Mouse (Mus musculus): ENCODE measurements around the gene Cdkl3.

Cdkl3 gene

GRCm38 (mm10) chr11:52003772-52004528 lies at the start of gene Cdkl3:
TSS of gene Cdkl3 (plus strand) at chr11:52004221.
- DNase-seq (ENCODE audit: low spot score): peak; percentile 97

- DNase-seq (ENCODE audit: low spot score): no peak
Observed at GRCm38 (mm10) chr11:51956112-51956511, 47.9 kb upstream of the Cdkl3 start.

- no peak for DNase-seq (ENCODE audit: low spot score)
Observed at GRCm38 (mm10) chr11:51957760-51958159, 46.3 kb upstream of the Cdkl3 start.

- no peak for DNase-seq (ENCODE audit: low spot score)
Observed at GRCm38 (mm10) chr11:51959511-51959910, 44.5 kb upstream of the Cdkl3 start.

- DNase-seq (ENCODE audit: low spot score): no peak
Observed at GRCm38 (mm10) chr11:51960061-51960460, 44.0 kb upstream of the Cdkl3 start.

GRCm38 (mm10) chr11:51960967-51961471 lies 43.0 kb upstream of the Cdkl3 start:
- DNase-seq (ENCODE audit: low spot score): peak; percentile 80

- no peak for DNase-seq (ENCODE audit: low spot score)
Observed at GRCm38 (mm10) chr11:51961761-51962160, 42.3 kb upstream of the Cdkl3 start.

- no peak for DNase-seq (ENCODE audit: low spot score)
Observed at GRCm38 (mm10) chr11:51962277-51962676, 41.7 kb upstream of the Cdkl3 start.

- no peak for DNase-seq (ENCODE audit: low spot score)
Observed at GRCm38 (mm10) chr11:51966651-51967050, 37.4 kb upstream of the Cdkl3 start.

- peak; percentile 94 for DNase-seq (ENCODE audit: low spot score)
Observed at GRCm38 (mm10) chr11:51967443-51968401, 36.3 kb upstream of the Cdkl3 start, which contains the start of gene Cdkn2aipnl. TSS of gene Cdkn2aipnl (plus strand) at chr11:51967661.

- no peak for DNase-seq (ENCODE audit: low spot score)
Observed at GRCm38 (mm10) chr11:51968896-51969295, 35.1 kb upstream of the Cdkl3 start.

- no peak for DNase-seq (ENCODE audit: low spot score)
Observed at GRCm38 (mm10) chr11:51969511-51969910, 34.5 kb upstream of the Cdkl3 start.

- DNase-seq (ENCODE audit: low spot score): peak; percentile 38
Observed at GRCm38 (mm10) chr11:51971644-51972043, 32.4 kb upstream of the Cdkl3 start.

- DNase-seq (ENCODE audit: low spot score): peak; percentile 66
Observed at GRCm38 (mm10) chr11:51999611-52000289, 4.3 kb upstream of the Cdkl3 start.

GRCm38 (mm10) chr11:52000290-52000962 lies 3.6 kb upstream of the Cdkl3 start, which contains the start of gene Ube2b:
TSS of gene Ube2b (minus strand) at chr11:52000762.
- peak; percentile 98 for DNase-seq (ENCODE audit: low spot score)

GRCm38 (mm10) chr11:52001341-52001740 lies 2.7 kb upstream of the Cdkl3 start:
- no peak for DNase-seq (ENCODE audit: low spot score)

- no peak for DNase-seq (ENCODE audit: low spot score)
Observed at GRCm38 (mm10) chr11:52001861-52002260, 2.2 kb upstream of the Cdkl3 start.

GRCm38 (mm10) chr11:52002842-52003504 lies 1.0 kb upstream of the Cdkl3 start:
- peak; percentile 51 for DNase-seq (ENCODE audit: low spot score)

- DNase-seq (ENCODE audit: low spot score): no peak
Observed at GRCm38 (mm10) chr11:52003505-52003771, 583 bp upstream of the Cdkl3 start.

GRCm38 (mm10) chr11:52005586-52005985 lies 1.6 kb downstream of the Cdkl3 start:
- no peak for DNase-seq (ENCODE audit: low spot score)

GRCm38 (mm10) chr11:52011011-52011410 lies 7.0 kb downstream of the Cdkl3 start:
- no peak for DNase-seq (ENCODE audit: low spot score)
